Mouse (Mus musculus): Measurements from ENCODE around the gene Gpm6a.

Gene Gpm6a

DNA sequence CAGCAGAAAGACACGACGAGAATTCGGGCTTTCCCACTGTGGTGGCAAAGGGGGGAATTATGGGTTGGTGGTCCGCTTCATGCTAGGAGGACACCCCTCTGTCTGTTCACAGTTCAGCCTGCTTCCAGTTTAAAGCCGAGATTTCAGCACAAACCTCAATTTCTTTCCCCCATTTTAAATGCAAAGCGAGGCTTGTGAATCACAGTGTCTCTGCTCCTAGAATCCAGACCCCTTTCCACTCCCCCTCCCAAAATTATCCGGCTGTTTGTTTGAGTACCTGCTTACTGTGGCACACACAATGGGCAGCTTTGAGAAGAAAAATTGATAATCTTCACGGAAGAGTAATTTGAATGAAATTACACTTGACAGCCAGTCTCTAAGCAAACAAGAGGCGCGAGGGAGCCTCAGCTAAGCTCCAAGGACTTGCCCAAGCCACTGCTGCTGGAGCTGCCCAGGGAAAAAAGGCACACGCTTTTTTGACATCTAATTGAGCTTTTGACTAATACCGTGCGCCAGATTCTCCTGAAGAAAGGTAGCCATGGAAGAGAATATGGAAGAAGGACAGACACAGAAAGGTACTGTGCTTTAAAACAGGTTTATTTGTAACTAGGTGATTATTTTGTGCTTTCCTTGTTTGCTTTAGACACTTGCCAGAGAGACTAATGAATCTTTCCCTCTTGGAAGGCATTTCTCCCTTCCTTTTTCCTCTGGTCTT is at the start of gene Gpm6a:
TSS of gene Gpm6a (plus strand) at position 103 of the 715 bp plus-strand sequence.
- no peak for DNase-seq (ENCODE audit: low read depth)

DNA sequence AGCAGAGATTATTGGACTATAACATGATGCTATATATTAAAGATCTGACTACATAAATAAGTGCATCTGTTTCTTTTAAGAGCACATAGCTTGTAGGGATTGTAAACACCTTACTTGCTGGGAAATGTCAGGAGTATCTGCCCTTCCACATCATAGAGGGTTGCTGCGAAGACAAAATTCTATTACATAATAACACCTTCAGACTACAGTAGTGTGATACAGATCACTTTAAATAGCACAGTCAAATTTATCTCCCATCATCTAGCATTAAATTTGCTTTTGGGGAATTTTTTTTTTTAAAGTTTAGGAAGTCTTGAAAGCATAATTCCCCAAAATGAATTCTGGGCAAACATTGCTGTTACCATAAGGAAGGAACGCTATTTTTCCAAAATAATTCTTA is 41.8 kb upstream of the Gpm6a start:
- DNase-seq (ENCODE audit: low read depth), result no peak

- DNase-seq (ENCODE audit: low read depth), result no peak
Measured at GRCm38 (mm10) chr8:54917710-54918109, 36.9 kb upstream of the Gpm6a start.

DNA sequence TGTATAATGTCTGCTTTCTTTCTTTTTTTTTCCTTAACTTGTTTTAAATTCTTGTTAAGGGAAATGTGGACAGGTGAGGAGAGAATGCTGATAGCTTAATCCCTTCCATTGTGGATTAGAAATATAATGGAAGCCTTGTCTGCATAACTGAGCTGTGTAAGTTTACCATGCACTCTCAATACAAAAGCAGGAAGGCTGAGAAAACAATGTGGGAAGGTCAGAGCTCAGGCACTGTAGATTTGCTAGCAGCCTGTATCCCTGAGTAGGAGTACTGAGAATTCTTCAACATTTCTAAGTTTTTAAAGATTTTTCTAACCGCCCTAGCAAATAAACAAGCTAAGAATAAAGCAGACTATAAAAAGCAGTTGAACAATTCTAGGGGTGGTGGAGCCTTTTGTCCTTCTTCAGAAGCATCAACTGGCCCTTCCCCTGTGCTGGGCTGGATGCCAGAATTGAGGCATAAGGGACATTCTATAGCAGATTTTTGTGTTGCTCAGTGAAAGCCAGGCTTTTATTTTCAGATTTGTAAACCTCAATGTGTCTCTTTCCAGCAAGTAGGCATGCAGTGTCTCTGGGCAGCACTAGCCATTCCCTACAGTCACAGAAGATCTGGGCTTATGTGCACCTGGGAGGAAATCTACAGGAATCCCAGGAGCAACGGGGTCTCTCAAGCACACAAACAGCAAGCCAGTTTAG is 32.3 kb upstream of the Gpm6a start:
- DNase-seq (ENCODE audit: low read depth), result no peak

DNA sequence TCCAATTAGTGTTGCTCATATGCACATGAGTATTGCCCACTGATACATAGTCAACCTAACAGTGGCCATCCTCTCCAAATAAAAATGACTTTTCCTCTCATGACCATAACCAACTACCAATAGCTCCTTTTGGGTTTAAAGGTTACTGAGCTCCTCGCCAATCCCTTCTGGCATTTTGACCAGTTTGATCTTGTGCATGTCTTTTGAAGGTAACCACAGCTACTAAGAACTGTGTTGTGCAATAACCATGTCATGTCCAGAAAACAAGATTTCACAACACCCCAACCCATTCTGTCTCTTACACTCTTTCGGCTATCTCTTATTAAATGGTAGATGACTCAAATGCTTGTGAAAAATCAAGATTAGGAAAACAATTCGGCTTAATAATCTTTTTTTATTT is 29.7 kb upstream of the Gpm6a start:
- no peak for DNase-seq (ENCODE audit: low read depth)

DNA sequence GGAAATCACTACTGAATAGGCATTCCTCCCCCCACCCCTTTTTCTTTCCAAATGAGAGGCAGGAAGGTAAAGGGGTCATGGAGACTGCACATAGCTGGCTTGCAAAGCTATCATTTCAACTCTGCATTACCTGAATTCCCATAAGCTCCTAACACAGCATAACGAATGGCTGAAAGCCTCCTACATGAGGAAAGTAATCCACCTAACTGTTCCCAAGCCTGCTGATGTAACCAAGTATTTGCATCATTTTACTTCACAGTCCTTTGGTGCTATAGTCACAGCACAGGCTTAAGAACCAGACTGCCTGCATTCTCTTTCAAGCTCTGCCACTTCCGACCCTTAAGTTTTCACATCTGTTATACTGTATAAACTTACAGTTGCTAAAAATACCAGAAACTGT is 22.3 kb upstream of the Gpm6a start:
- no peak for DNase-seq (ENCODE audit: low read depth)

GRCm38 (mm10) chr8:54953351-54953750 is 1.3 kb upstream of the Gpm6a start:
- DNase-seq (ENCODE audit: low read depth), result no peak

- no peak for DNase-seq (ENCODE audit: low read depth)
Measured at GRCm38 (mm10) chr8:54954030-54954429, 613 bp upstream of the Gpm6a start.

GRCm38 (mm10) chr8:54955456-54955800 is 785 bp downstream of the Gpm6a start:
- no peak for DNase-seq (ENCODE audit: low read depth)

DNA sequence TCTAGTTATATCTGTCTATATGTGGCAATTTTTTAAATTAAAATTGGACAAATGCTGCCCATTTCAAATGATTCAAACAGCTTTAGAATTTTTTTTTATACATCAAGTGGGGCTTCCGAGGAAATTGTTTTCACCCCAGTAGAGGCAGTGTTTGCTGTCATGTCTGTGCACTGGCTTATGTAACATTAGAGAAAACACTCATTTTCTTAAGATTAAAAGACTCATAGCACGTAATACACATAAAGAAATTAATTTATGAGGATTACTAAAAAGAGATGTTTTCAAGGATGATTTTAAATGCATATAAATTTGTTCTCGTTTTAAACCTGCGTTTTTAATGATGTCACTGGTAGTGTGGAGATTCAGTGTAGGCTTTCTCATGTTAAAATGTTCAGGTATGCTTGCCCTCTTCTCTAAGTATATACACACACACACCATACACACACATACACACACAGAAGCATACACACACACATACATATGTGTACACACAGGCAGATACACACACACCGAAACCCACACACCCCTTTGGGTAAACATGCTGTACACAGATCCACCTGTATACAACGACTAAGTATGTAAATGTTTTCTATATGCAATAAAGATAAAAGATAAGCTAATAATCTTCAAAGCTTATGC is 1.4 kb downstream of the Gpm6a start:
- DNase-seq (ENCODE audit: low read depth), result no peak

GRCm38 (mm10) chr8:54956787-54957186 is 2.1 kb downstream of the Gpm6a start:
- no peak for DNase-seq (ENCODE audit: low read depth)

- DNase-seq (ENCODE audit: low read depth), result no peak
Measured at GRCm38 (mm10) chr8:54957506-54957905, 2.9 kb downstream of the Gpm6a start.

DNA sequence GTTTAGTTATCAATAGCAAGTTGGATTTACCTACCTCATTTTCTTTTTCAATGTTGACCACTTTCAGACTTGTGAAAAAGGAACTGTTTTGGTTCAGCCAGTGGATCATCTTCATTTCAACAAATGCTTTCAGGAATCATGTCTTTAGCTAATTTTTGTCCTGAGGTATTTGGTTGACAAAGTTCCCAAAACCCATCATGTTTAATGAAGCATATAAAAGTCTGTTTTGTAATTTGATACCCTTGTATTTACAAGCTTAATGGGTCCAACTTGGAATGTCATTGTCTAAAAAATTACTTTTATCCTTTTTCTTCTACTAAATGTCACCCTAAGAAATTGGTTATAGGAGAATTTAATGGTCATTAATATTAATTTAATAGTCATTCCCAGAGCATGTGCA is 6.9 kb downstream of the Gpm6a start:
- no peak for DNase-seq (ENCODE audit: low read depth)

GRCm38 (mm10) chr8:54975020-54975419 is 20.4 kb downstream of the Gpm6a start:
- no peak for DNase-seq (ENCODE audit: low read depth)

GRCm38 (mm10) chr8:54975506-54975905 is 20.9 kb downstream of the Gpm6a start:
- DNase-seq (ENCODE audit: low read depth), result no peak

- no peak for DNase-seq (ENCODE audit: low read depth)
Measured at GRCm38 (mm10) chr8:54975927-54976326, 21.3 kb downstream of the Gpm6a start.

DNA sequence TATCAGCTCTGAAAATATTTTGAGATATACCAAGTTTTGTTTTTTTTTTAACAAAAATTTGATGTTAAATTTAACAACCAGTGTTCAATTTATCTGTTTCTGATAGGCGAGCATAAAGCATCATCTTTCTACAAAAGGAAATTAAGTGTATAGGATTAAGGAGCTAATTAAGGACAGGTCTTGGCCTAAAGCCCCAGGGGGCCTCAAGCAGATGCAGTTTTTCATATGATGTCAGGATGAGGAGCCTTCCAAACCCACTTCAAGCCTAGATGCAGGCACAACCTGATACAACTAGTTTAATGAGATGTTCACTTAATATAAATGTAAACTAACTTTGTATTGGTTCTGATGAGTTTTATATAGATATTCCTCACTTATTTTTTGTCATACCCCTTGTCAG is 22.0 kb downstream of the Gpm6a start:
- no peak for DNase-seq (ENCODE audit: low read depth)

- DNase-seq (ENCODE audit: low read depth), result no peak
Measured at GRCm38 (mm10) chr8:54986791-54987190, 32.1 kb downstream of the Gpm6a start.

- no peak for DNase-seq (ENCODE audit: low read depth)
Measured at GRCm38 (mm10) chr8:54989093-54989492, 34.5 kb downstream of the Gpm6a start.

GRCm38 (mm10) chr8:54991840-54992609 is 37.4 kb downstream of the Gpm6a start:
- no peak for DNase-seq (ENCODE audit: low read depth)

- no peak for DNase-seq (ENCODE audit: low read depth)
Measured at GRCm38 (mm10) chr8:54995662-54996061, 41.0 kb downstream of the Gpm6a start.

- no peak for DNase-seq (ENCODE audit: low read depth)
Measured at GRCm38 (mm10) chr8:55002398-55002797, 47.8 kb downstream of the Gpm6a start.

- DNase-seq (ENCODE audit: low read depth), result no peak
Measured at GRCm38 (mm10) chr8:55002946-55003345, 48.3 kb downstream of the Gpm6a start.

Data from c-Kit-positive CD71-negative TER-119-negative erythroid progenitor cells, embryonic 14.5 days (primary cell).